Mouse (Mus musculus): ENCODE results near the gene Slc19a1.

DNA sequence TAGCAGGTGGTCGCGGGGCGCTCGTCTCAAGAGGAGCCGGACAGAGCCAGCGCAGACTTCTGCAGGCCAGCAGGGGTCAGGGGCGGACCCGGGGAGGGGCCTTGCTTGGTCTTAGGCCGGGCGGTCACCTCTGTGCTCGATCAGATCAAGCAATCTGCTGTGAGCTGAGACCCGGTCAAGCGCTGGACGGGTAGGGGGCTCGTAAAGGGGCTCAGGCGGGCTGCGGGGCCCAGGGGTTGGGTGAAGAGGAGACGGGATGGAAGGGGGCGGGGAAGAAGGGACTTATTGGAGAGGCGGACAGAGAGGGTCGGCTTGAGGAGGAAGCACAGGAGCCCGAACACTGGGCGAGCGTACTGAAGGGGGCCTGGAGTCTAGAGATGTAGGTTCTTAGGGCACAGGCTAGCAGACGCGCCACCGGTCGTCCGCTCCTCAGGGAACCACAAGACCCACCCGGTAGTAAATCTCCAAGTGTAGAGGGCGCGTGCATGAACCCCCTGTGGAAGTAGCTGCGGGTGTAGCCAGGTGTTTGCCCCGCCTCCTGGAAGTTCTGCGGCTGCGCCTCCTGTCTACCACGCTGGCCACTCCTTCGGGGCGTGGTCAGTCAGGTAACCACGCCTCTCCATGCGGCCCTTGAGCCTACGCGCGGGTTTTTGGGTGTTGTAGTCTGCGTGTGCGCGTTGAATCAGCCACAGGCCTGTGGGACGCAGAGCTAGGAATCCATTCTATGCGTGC, 716 bp downstream of the Slc19a1 start:
- TF ChIP-seq EP300 (IDR thresholded peaks at IDR 0.05; ENCODE audit: low read depth) (no peak), CTCF (IDR thresholded peaks at IDR 0.05; ENCODE audit: low read depth) (peak; percentile 43)

Data from liver, embryonic 14.5 days (tissue).